Mouse (Mus musculus): ENCODE measurements at regions not wholly inside any gene's neighbourhood (a gene's known extent, or its start where the extent isn't known, plus 50 kb on each side); places are given as distances from the start of the nearest gene placed in this dataset.

- no peak for TF ChIP-seq CTCF (IDR thresholded peaks at IDR 0.05; ENCODE audit: borderline replicate concordance, insufficient read depth, low read length)
- no peak for TF ChIP-seq POLR2A (IDR thresholded peaks at IDR 0.05; ENCODE audit: low read depth, low read length)
Measured at GRCm38 (mm10) chr13:82092186-82092585, 309.3 kb downstream of the Cetn3 start.

Data from embryonic fibroblast, embryonic 13.5 days (primary cell).